ENCODE assay signal across 9 mouse cellular contexts in the genomic region with DNA sequence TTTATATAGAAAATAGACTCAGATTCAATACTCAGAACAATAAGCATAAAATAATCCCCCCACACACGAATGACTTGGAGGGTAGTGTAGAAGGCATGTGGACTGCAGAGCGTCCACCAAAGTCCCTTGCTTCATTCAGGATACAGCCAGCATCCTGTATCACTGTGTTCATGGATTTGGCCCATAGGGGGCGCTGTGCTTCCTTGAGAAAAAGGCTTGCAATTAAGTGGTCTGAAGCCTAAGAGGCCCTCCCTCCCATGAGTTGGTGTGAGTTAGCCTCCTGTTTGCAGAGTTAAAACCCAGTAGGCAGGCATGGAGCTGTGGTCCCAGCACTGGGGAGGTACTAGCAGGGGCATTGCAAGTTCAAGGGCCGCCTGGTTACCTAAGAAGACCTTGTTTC. TPM values are rescaled to one million over a fixed set of nuclear protein-coding genes. Genes with fewer than 3 reads are reported as not detected.
DNase-seq lines count a peak whose midpoint lies in the region; ATAC-seq and TF ChIP-seq lines count a peak whose summit lies in the region.
"Had no signal": no experiment of that assay in that cellular context is flagged by ENCODE, and none has a peak within 500 bp of the region (broad histone marks: within the 10 kb centered on the region; RNA-seq: fewer than 3 reads in every experiment).

No protein-coding gene starts in this region.

- no peak overlapping the region for H3K9ac ChIP-seq in heart, embryonic 15.5 days
- H3K9ac ChIP-seq in lung, postnatal 0 days (replicated peaks; ENCODE audit: low read depth) = no peak overlapping the region
- H3K9ac ChIP-seq: midbrain, embryonic 12.5 days had no signal

- WGBS in embryonic facial prominence, embryonic 10.5 days = 22% methylated on average over 4 of the region's 4 CpGs
- WGBS in heart, embryonic 15.5 days = 24% methylated on average over 4 of the region's 4 CpGs
- WGBS in lung, postnatal 0 days = 25% methylated on average over 4 of the region's 4 CpGs

- DNase-seq in adrenal gland, postnatal 10 days = peak; percentile 93
- DNase-seq in embryonic facial prominence, embryonic 10.5 days (ENCODE audit: low spot score) = peak; percentile 87
- peak; percentile 83 to 88 for DNase-seq in layer of hippocampus, adult 2 months (ENCODE audit: low spot score in 2 of 2)
- DNase-seq in lung, postnatal 0 days (ENCODE audit: low spot score) = peak; percentile 86
- DNase-seq in right cerebral cortex, postnatal 4 days = peak; percentile 92

- ATAC-seq in heart, embryonic 15.5 days (replicated peaks; ENCODE audit: insufficient number of reproducible peaks, insufficient read depth, low FRiP score, low read depth) = 0 out of 2 replicates have a peak, but pooled peaks have one; percentile 16
- ATAC-seq in lung, postnatal 0 days = peak; percentile 61
- ATAC-seq in inflammation-experienced regulatory T-cells, adult 6 months = no peak

- H3K27me3 ChIP-seq in E14TG2a.4 (ENCODE audit: insufficient read depth, low read length) = no peaks in the 10 kb centered on the region
- no peaks in the 10 kb centered on the region for H3K27me3 ChIP-seq in embryonic facial prominence, embryonic 10.5 days (replicated peaks; ENCODE audit: low read depth, poor library complexity, severe bottlenecking)
- H3K27me3 ChIP-seq in heart, embryonic 15.5 days = no peaks in the 10 kb centered on the region
- H3K27me3 ChIP-seq in lung, postnatal 0 days (replicated peaks; ENCODE audit: insufficient read depth, low read length) = no peaks in the 10 kb centered on the region

- H3K9me3 ChIP-seq in E14TG2a.4 (ENCODE audit: low read length) = no peaks in the 10 kb centered on the region
- H3K9me3 ChIP-seq in embryonic facial prominence, embryonic 10.5 days = no peaks in the 10 kb centered on the region
- H3K9me3 ChIP-seq in heart, embryonic 15.5 days (replicated peaks) = no peaks in the 10 kb centered on the region
- no peaks in the 10 kb centered on the region for H3K9me3 ChIP-seq in lung, postnatal 0 days (ENCODE audit: low read length)
- H3K9me3 ChIP-seq: midbrain, embryonic 12.5 days had no signal

- H3K27ac ChIP-seq in embryonic facial prominence, embryonic 10.5 days (replicated peaks) = peak overlapping the region; percentile 26; the same call in 1 of the 2 replicates
- 0 out of 2 replicates have a peak overlapping the region, but pooled peaks have one; percentile 1 for H3K27ac ChIP-seq in heart, embryonic 15.5 days
- H3K27ac ChIP-seq in layer of hippocampus, adult 2 months = peak overlapping the region; percentile 70
- no peak overlapping the region for H3K27ac ChIP-seq in lung, postnatal 0 days (ENCODE audit: low read length)
- H3K27ac ChIP-seq: midbrain, embryonic 12.5 days had no signal

- peaks cover 77% of the 10 kb centered on the region for H3K36me3 ChIP-seq in E14TG2a.4 (ENCODE audit: insufficient read depth, low read length)
- H3K36me3 ChIP-seq in embryonic facial prominence, embryonic 10.5 days (replicated peaks) = peaks cover 97% of the 10 kb centered on the region
- 0 out of 2 replicates have a peak, but pooled peaks cover 2% of the 10 kb centered on the region for H3K36me3 ChIP-seq in heart, embryonic 15.5 days
- H3K36me3 ChIP-seq in lung, postnatal 0 days (ENCODE audit: insufficient read depth, low read length) = no peaks in the 10 kb centered on the region
- H3K36me3 ChIP-seq: midbrain, embryonic 12.5 days had no signal

- TF ChIP-seq EP300 in lung, postnatal 0 days (IDR thresholded peaks at IDR 0.05) = no peak

- H3K4me1 ChIP-seq in E14TG2a.4 (replicated peaks; ENCODE audit: low read depth, low read length) = peaks cover 81% of the 10 kb centered on the region
- peaks cover 37% of the 10 kb centered on the region for H3K4me1 ChIP-seq in embryonic facial prominence, embryonic 10.5 days
- H3K4me1 ChIP-seq in heart, embryonic 15.5 days (replicated peaks) = peaks cover 38% of the 10 kb centered on the region
- H3K4me1 ChIP-seq in lung, postnatal 0 days (ENCODE audit: insufficient read depth, low read depth, low read length) = no peaks in the 10 kb centered on the region

- H3K4me2 ChIP-seq in heart, embryonic 15.5 days = no peak overlapping the region
- no peak overlapping the region for H3K4me2 ChIP-seq in lung, postnatal 0 days (replicated peaks; ENCODE audit: low read depth, low read length)
- H3K4me2 ChIP-seq: midbrain, embryonic 12.5 days had no signal

- no peak overlapping the region for H3K4me3 ChIP-seq in E14TG2a.4 (replicated peaks; ENCODE audit: low read length)
- no peak overlapping the region for H3K4me3 ChIP-seq in embryonic facial prominence, embryonic 10.5 days
- no peak overlapping the region for H3K4me3 ChIP-seq in heart, embryonic 15.5 days
- H3K4me3 ChIP-seq in layer of hippocampus, adult 2 months = no peak overlapping the region
- no peak overlapping the region for H3K4me3 ChIP-seq in lung, postnatal 0 days (ENCODE audit: low read depth, low read length)
- H3K4me3 ChIP-seq: midbrain, embryonic 12.5 days had no signal

- peak; percentile 89 for TF ChIP-seq CTCF in E14TG2a.4 (conservative IDR thresholded peaks at IDR 0.05; ENCODE audit: low read length)
- peak; percentile 96 for TF ChIP-seq CTCF in layer of hippocampus, adult 2 months (conservative IDR thresholded peaks at IDR 0.05)
- TF ChIP-seq CTCF in lung, postnatal 0 days (IDR thresholded peaks at IDR 0.05) = peak; percentile 94

RNA-seq across cellular contexts. Expression of a gene that starts 47.1 kb away (rescaled TPM):
- total RNA-seq in adrenal gland, postnatal 10 days (2021) = 10 to 100 TPM; 54.5 to 62.8 TPM
- 115 and 131 TPM in 2 replicates for polyA plus RNA-seq in embryonic facial prominence, embryonic 10.5 days (2016; fragmentation: Nextera tagmentation; extraction: Ambion mirVana)
- 80.6 and 94.0 TPM in 2 replicates for polyA plus RNA-seq in heart, embryonic 15.5 days (2015; fragmentation: Nextera tagmentation; extraction: Ambion mirVana)
- total RNA-seq in layer of hippocampus, adult 2 months (2021) = 100 to 1,000 TPM in 1 of 2 experiments, 10 to 100 TPM in 1; 93.2 to 114 TPM
- polyA plus RNA-seq in lung, postnatal 0 days (2015; fragmentation: Nextera tagmentation; extraction: Ambion mirVana) = 10.8 and 13.6 TPM in 2 replicates
- polyA plus RNA-seq in inflammation-experienced regulatory T-cells, adult 6 months (2017; shearing (Covaris generic)) = 1 to 10 TPM; 2.5 to 3.3 (median 2.8) TPM
